Mouse (Mus musculus) thymus, adult 2 months (tissue): Measurements from ENCODE around the gene 2210016F16Rik.

Source experiments
- CTCF ChIP-seq: fragments of 200-500 bp; IDR thresholded peaks from 2 replicates; pipeline ENCODE4 v1.5.1; 2012; ENCODE audit warnings: mild to moderate bottlenecking, control low read depth, low read length, moderate library complexity, borderline replicate concordance; ENCODE audit not compliant: control insufficient read depth, poor library complexity, insufficient read depth; ENCODE audit errors: extremely low read depth
- POLR2A ChIP-seq: fragments of 200-500 bp; IDR thresholded peaks from 2 replicates; pipeline ENCODE4 v1.6.1; 2012; ENCODE audit warnings: mild to moderate bottlenecking, low read length, control low read depth, moderate library complexity; ENCODE audit not compliant: control insufficient read depth, poor library complexity, insufficient read depth; ENCODE audit errors: extremely low read depth

GRCm38 (mm10) chr13:58415838-58416237, 30.8 kb upstream of the 2210016F16Rik start:
- TF ChIP-seq CTCF (no peak), POLR2A (no peak)
